Mouse (Mus musculus): ENCODE measurements at regions not wholly inside any gene's neighbourhood (a gene's known extent, or its start where the extent isn't known, plus 50 kb on each side); places are given as distances from the start of the nearest gene placed in this dataset.

DNA sequence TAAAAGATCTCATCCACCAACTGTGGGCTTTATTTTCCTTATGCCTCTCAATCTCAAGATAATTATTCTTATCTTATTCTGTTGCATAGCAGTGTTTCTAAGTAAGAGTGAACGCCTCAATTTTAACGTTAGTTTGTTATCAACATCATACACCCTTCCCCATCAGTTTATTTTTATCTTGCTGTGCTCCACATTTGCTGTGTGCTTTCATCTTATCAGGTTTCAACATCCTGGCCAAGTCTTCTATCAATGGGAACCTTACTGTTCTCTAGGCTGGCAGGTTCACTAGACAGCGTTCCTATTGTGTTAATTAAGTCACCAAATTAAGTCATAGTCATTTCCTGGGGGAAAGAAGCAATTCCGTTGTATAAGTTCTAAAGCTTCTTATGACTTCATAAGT lies 263.1 kb upstream of the Etaa1 start:
- DNase-seq (ENCODE audit: extremely low spot score, low read depth, low spot score) = no peak

- no peak for DNase-seq (ENCODE audit: extremely low spot score, low read depth, low spot score)
Observed at GRCm38 (mm10) chr11:18173028-18173427, 219.4 kb upstream of the Etaa1 start.

DNA sequence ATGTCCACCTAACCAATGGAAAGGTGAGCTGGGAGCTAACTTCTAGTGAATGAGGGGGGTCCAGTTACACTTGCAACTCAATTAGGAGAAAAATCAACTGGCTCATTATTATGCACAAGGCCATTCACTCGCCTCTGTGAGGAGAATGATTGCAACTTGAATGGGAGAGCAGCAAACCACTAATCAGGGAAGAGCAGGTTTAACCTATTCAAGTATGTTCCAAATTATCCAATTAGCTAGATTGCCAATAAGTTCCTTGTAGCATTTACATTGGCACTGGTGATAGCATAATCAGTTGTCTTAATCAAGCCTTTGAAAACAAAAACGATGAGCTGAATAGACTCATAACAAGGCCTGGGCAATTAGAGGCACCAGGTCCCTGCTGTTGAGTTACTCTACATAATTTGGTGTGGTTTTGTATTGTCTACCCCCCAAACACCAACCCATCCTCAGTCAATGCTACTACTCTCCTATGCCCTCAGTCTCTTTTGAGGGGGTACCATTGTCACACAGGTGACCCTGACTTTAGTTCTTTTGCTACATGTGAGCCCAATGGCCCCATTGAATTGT lies 217.6 kb upstream of the Etaa1 start:
- DNase-seq (ENCODE audit: extremely low spot score, low read depth, low spot score) = no peak

- DNase-seq (ENCODE audit: extremely low spot score, low read depth, low spot score) = no peak
Observed at GRCm38 (mm10) chr11:18165609-18166347, 212.1 kb upstream of the Etaa1 start.

DNA sequence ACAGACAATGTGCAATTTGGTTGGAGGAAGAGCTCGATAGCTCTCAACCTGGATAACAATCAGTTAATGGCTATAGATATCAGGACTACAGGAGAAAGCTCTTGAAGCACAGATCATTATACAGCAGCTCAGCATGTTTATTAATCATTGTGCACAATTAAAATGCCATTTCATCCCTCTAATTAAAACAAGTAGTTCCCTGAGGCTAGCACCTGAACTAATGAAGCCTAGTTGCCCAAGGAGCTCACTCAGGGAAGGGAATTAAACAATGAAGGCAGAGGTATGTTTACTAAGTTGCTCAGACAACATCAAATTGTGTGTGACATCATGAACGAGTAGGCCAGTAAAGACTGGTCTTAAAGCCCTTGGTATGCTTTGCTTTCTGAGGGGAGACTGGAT lies 210.3 kb upstream of the Etaa1 start:
- DNase-seq (ENCODE audit: extremely low spot score, low read depth, low spot score) = no peak

DNA sequence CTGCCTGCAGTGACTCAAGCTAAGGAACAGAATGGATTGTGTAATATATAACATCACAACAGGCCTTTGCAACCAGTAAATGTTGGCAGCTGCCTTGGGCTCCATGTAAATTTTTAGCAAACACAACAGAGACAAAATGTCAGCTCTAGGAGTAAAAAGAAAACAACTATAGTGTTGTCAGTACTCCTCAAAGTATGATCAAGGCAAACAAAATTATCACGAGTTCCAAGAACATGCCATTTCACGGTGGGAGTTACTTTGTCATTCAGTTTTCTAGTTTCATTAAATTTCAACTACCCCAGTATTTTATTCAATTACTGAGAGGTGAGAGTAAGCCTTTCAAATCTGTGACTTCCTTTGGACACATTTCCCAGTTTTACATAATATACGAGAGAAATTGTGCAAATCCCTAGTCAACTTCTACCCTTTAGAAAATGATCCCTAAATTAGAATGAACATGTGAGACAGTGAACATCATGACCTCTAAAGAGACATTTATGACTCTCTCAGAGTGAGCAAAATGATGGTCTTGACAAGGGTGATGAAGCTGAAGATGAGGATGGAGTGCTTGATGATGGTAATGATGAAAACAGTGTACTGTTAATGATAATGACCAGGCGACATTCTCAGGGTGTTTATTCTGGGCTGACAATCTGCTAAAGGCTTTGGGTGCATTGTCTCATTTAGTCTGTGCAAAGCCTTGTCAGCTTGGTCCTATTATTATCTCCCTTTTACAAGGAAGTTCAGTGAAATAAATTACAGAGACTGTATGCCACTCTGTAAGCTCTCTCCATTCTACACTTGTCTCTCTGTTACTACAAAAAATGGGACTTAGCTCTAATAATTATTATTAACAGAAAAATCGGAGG lies 209.7 kb upstream of the Etaa1 start:
- no peak for DNase-seq (ENCODE audit: extremely low spot score, low read depth, low spot score)

DNA sequence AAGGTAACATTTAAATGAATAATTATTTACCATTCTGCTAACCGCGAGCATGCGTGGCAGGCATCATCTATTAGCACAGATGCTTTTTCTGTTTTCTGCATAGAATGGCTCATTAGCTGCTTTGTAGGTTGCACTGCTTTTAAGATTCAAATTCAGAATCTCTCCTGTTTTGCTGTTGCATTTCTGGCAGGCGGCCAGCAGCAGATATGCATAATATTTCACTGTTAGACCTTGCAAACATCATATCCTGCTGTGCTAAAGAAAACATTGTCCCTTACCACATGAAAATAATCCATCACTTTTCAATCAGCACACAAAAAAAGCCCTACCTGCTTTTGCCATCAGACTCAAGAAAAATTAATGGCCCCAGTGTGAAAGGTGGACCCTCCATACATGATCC lies 202.8 kb upstream of the Etaa1 start:
- no peak for DNase-seq (ENCODE audit: extremely low spot score, low read depth, low spot score)

GRCm38 (mm10) chr11:18151788-18152563 lies 198.3 kb upstream of the Etaa1 start:
- no peak for DNase-seq (ENCODE audit: extremely low spot score, low read depth, low spot score)

GRCm38 (mm10) chr11:18151369-18151768 lies 197.7 kb upstream of the Etaa1 start:
- DNase-seq (ENCODE audit: extremely low spot score, low read depth, low spot score) = no peak

- no peak for DNase-seq (ENCODE audit: extremely low spot score, low read depth, low spot score)
Observed at GRCm38 (mm10) chr11:18127488-18127887, 173.8 kb upstream of the Etaa1 start.

GRCm38 (mm10) chr11:18123031-18123430 lies 169.4 kb upstream of the Etaa1 start:
- no peak for DNase-seq (ENCODE audit: extremely low spot score, low read depth, low spot score)

- DNase-seq (ENCODE audit: extremely low spot score, low read depth, low spot score) = no peak
Observed at GRCm38 (mm10) chr11:18122616-18123015, 168.9 kb upstream of the Etaa1 start.

DNA sequence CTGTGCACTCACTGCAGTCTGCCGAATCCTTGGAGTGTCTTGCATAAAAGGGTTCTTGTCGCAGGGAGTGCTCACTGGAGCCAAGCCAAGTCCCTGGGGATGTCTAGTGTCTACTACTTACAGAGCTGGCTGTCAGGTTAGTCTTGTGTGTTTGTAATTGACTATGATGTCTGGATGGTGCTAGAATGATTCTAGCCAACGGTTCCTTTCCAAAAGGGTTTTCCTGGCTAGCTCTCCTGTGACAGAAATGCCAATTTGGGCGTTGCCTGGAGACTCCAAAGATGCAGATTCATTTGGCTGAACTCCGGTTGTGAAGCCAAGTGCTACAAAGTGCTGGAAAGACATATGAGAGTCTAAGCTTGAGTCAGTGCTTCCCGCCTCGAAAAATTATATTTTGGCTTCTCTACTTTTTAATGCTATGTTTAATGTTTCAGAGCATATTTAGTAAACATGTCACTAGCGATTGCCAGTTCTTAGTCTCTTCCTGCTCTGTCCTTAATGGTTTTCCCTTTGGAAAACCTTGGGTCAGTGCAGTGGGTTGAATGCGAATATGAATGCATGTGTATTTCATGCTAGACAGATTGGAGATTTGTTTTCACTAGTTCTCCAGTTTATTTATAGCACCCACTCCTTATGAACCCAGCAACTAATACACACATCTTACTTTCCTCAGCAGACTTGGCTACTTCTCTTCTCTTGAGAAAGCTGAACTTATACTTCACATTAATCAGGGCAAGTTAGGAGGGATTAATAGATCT lies 162.2 kb upstream of the Etaa1 start:
- no peak for DNase-seq (ENCODE audit: extremely low spot score, low read depth, low spot score)

- no peak for DNase-seq (ENCODE audit: extremely low spot score, low read depth, low spot score)
Observed at GRCm38 (mm10) chr11:18102841-18103240, 149.2 kb upstream of the Etaa1 start.

- DNase-seq (ENCODE audit: extremely low spot score, low read depth, low spot score) = no peak
Observed at GRCm38 (mm10) chr11:18075840-18076435, 122.3 kb upstream of the Etaa1 start.

DNA sequence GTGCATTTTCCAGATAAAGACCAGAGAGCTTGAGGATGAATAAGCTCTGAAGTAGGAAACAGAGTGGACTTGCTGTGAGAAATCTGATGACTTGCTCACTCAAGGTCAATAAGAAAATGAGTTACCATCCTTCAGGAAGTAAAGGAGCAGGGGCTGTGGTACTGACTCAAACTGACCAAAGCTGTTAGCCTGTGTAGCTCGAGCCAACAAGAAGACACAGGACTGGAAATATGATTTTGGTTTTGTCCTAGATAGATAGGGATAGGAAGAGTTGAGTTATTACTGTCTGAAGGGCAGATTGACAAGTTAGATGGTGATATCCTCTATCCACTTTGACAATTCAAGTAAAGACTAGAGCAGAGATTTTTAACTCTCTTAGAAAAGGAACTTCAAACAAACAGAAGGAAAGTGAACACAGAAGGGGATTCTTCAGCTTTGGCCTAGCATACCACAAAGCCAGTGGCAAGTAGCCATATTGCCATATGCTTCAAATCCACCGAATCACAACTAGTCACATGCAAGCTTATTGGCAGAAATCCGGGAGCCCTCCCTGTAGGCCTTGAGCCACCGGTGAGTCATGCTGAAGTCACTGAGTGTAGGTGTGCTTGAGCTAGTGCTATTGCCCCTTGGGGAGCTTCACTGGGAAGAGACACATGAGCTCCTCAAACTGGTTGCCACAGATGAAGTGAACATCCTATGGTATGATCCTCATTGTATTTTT lies 117.1 kb upstream of the Etaa1 start:
- no peak for DNase-seq (ENCODE audit: extremely low spot score, low read depth, low spot score)

- DNase-seq (ENCODE audit: extremely low spot score, low read depth, low spot score) = no peak
Observed at GRCm38 (mm10) chr11:18070032-18070374, 116.3 kb upstream of the Etaa1 start.

GRCm38 (mm10) chr11:18069348-18070031 lies 115.8 kb upstream of the Etaa1 start:
- no peak for DNase-seq (ENCODE audit: extremely low spot score, low read depth, low spot score)

GRCm38 (mm10) chr11:18068085-18068484 lies 114.4 kb upstream of the Etaa1 start:
- DNase-seq (ENCODE audit: extremely low spot score, low read depth, low spot score) = no peak
